Mouse (Mus musculus) MEL-GATA-1-ER (cell line): ENCODE measurements at regions not wholly inside any gene's neighbourhood (a gene's known extent, or its start where the extent isn't known, plus 50 kb on each side); places are given as distances from the start of the nearest gene placed in this dataset.

Experiments
- DNase-seq: peaks from one replicate; pipeline ENCODE4 v3.0.0-alpha.2; 2012; ENCODE audit warnings: low read depth; ENCODE audit errors: extremely low read depth

GRCm38 (mm10) chr2:133436913-133437843 is 114.8 kb upstream of the Bmp2 start:
- no peak for DNase-seq

- no peak for DNase-seq
Measured at GRCm38 (mm10) chr2:133438018-133438417, 113.9 kb upstream of the Bmp2 start.

- no peak for DNase-seq
Measured at GRCm38 (mm10) chr2:133443024-133443423, 108.9 kb upstream of the Bmp2 start.

- DNase-seq, result no peak
Measured at GRCm38 (mm10) chr2:133443490-133443889, 108.5 kb upstream of the Bmp2 start.

GRCm38 (mm10) chr2:133452947-133453346 is 99.0 kb upstream of the Bmp2 start:
- DNase-seq, result no peak

- no peak for DNase-seq
Measured at GRCm38 (mm10) chr2:133455484-133456170, 96.3 kb upstream of the Bmp2 start.

GRCm38 (mm10) chr2:133456785-133457184 is 95.2 kb upstream of the Bmp2 start:
- peak; percentile 47 for DNase-seq

GRCm38 (mm10) chr2:133458735-133459134 is 93.2 kb upstream of the Bmp2 start:
- peak; percentile 48 for DNase-seq

- no peak for DNase-seq
Measured at GRCm38 (mm10) chr2:133460814-133461213, 91.1 kb upstream of the Bmp2 start.

- DNase-seq, result no peak
Measured at GRCm38 (mm10) chr2:133462378-133462777, 89.6 kb upstream of the Bmp2 start.

GRCm38 (mm10) chr2:133467170-133468168 is 84.5 kb upstream of the Bmp2 start:
- no peak for DNase-seq

GRCm38 (mm10) chr2:133472966-133473744 is 78.8 kb upstream of the Bmp2 start:
- DNase-seq, result no peak

- DNase-seq, result no peak
Measured at GRCm38 (mm10) chr2:133474174-133474573, 77.8 kb upstream of the Bmp2 start.

- DNase-seq, result no peak
Measured at GRCm38 (mm10) chr2:133480870-133481269, 71.1 kb upstream of the Bmp2 start.

- no peak for DNase-seq
Measured at GRCm38 (mm10) chr2:133481305-133481704, 70.7 kb upstream of the Bmp2 start.

- no peak for DNase-seq
Measured at GRCm38 (mm10) chr2:133481785-133482184, 70.2 kb upstream of the Bmp2 start.

GRCm38 (mm10) chr2:133495443-133495842 is 56.5 kb upstream of the Bmp2 start:
- DNase-seq, result no peak

- DNase-seq, result no peak
Measured at GRCm38 (mm10) chr2:133496389-133496788, 55.6 kb upstream of the Bmp2 start.

- DNase-seq, result no peak
Measured at GRCm38 (mm10) chr2:133497071-133497470, 54.9 kb upstream of the Bmp2 start.

- DNase-seq, result no peak
Measured at GRCm38 (mm10) chr2:133497541-133498185, 54.3 kb upstream of the Bmp2 start.
